Comparison of ENCODE assay signal across 37 mouse cellular contexts in the genomic region with DNA sequence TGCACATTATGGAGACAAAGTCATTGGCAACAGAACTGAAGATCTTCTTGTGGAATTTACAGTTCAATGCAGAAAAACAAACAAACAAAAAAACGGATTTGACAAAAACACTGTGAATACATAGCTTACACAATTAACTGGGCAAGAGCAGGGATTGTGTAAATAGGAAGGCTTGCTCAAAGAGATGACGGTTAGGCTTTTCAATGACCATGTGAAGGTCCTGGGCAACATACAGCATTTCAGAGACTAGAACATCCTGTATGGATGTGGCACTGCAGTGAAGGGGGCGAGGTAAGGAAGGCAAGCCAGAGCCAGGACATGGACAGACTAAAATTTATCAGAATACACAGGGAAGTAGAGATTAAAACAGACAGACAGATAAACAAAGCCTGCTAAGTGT. TPM values are rescaled to one million over a fixed set of nuclear protein-coding genes. Genes with fewer than 3 reads are reported as not detected.
"Had no signal": no experiment of that assay in that cellular context is flagged by ENCODE, and none has a peak within 500 bp of the region (broad histone marks: within the 10 kb centered on the region; RNA-seq: fewer than 3 reads in every experiment).

No protein-coding gene starts in this region.

- ATAC-seq: hindbrain, embryonic 16.5 days; inflammation-experienced regulatory T-cells, adult 6 months; intestine, embryonic 15.5 days; intestine, postnatal 0 days had no signal

- DNase-seq: gastrocnemius, postnatal 14 days; gastrocnemius, postnatal 36 days; heart, adult 18-20 months; heart, postnatal 10 days; heart, postnatal 4 days; kidney, adult 18-20 months; kidney, adult 8-10 months; kidney, postnatal 10 days; kidney, postnatal 25 days; kidney, postnatal 4 days; left cerebral cortex, postnatal 4 days had no signal

- H3K4me2 ChIP-seq: heart, embryonic 12.5 days; hindbrain, embryonic 12.5 days; hindbrain, embryonic 14.5 days; intestine, embryonic 15.5 days; limb, embryonic 13.5 days; limb, embryonic 15.5 days had no signal

- H3K27me3 ChIP-seq: heart, embryonic 12.5 days; hindbrain, embryonic 12.5 days; intestine, embryonic 15.5 days; limb, embryonic 15.5 days had no signal

- H3K4me1 ChIP-seq: hindbrain, embryonic 10.5 days; hindbrain, embryonic 12.5 days; intestine, embryonic 15.5 days; limb, embryonic 15.5 days had no signal

- H3K36me3 ChIP-seq: heart, embryonic 12.5 days; hindbrain, embryonic 12.5 days; intestine, embryonic 15.5 days; limb, embryonic 15.5 days had no signal

- H3K9me3 ChIP-seq: heart, embryonic 10.5 days; heart, embryonic 12.5 days; hindbrain, embryonic 10.5 days; hindbrain, embryonic 12.5 days; intestine, embryonic 15.5 days; limb, embryonic 13.5 days; limb, embryonic 15.5 days had no signal

- H3K27ac ChIP-seq: heart, embryonic 10.5 days; hindbrain, embryonic 10.5 days; hindbrain, embryonic 12.5 days; hindbrain, embryonic 14.5 days; intestine, embryonic 15.5 days; layer of hippocampus, adult 2 months; left cerebral cortex, adult 2 months; limb, embryonic 13.5 days; limb, embryonic 15.5 days had no signal

- H3K9ac ChIP-seq: heart, embryonic 12.5 days; hindbrain, embryonic 12.5 days; hindbrain, embryonic 14.5 days; intestine, embryonic 15.5 days; limb, embryonic 13.5 days; limb, embryonic 15.5 days had no signal

- H3K4me3 ChIP-seq: heart, embryonic 10.5 days; heart, embryonic 12.5 days; hindbrain, embryonic 10.5 days; hindbrain, embryonic 12.5 days; intestine, embryonic 15.5 days; layer of hippocampus, adult 2 months; left cerebral cortex, adult 2 months; limb, embryonic 13.5 days; limb, embryonic 15.5 days had no signal

RNA-seq across cellular contexts. Expression of gene 1700019A02Rik, which starts 2.2 kb away (rescaled TPM):
- total RNA-seq: gastrocnemius, adult 18-20 months; gastrocnemius, adult 8-10 months; gastrocnemius, postnatal 14 days; gastrocnemius, postnatal 36 days; heart, adult 18-20 months; heart, adult 8-10 months; heart, postnatal 10 days; heart, postnatal 25 days; heart, postnatal 4 days; layer of hippocampus, adult 2 months; layer of hippocampus, postnatal 10 days; layer of hippocampus, postnatal 25 days; left cerebral cortex, adult 2 months; left cerebral cortex, postnatal 25 days; left cerebral cortex, postnatal 4 days had no signal
- polyA plus RNA-seq: gonadal fat pad, adult 2 months; heart, embryonic 10.5 days; heart, embryonic 12.5 days; heart, embryonic 14.5 days; heart, embryonic 16.5 days; hindbrain, embryonic 10.5 days; hindbrain, embryonic 12.5 days; hindbrain, embryonic 14.5 days; hindbrain, embryonic 16.5 days; inflammation-experienced regulatory T-cells, adult 6 months; intestine, embryonic 15.5 days; intestine, postnatal 0 days; kidney, embryonic 14.5 days; kidney, embryonic 16.5 days; limb, embryonic 11.5 days; limb, embryonic 13.5 days; limb, embryonic 15.5 days had no signal
